Comparison of ENCODE assay signal across 19 mouse cellular contexts in the genomic region with DNA sequence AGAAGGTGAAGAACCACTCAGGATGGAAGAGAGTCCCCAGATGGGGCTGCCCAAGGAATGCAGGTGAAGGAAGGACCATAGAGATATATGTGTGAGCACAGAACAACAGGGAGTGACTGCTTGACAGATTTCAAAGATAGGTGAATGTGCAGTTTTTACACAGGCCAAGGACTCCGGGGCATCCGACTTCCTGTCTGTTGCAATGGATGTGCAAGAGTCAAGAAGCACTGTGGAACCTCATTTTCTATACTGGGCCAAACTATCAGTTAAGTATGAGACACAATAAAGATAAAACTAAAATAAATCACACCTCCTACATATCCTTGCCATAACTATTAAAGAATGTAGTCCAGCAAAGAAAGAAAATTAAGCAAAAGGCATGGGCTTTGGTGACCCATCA. TPM values are rescaled to one million over a fixed set of nuclear protein-coding genes. Genes with fewer than 3 reads are reported as not detected.
"Had no signal": no experiment of that assay in that cellular context is flagged by ENCODE, and none has a peak within 500 bp of the region (broad histone marks: within the 10 kb centered on the region; RNA-seq: fewer than 3 reads in every experiment).

No protein-coding gene starts in this region.

- H3K4me1 ChIP-seq: midbrain, embryonic 12.5 days; neural tube, embryonic 15.5 days had no signal

- DNase-seq: kidney, adult 2 months; kidney, postnatal 36 days; lung, adult 2 months; lung, postnatal 4 days; thymus, adult 18-20 months; thymus, postnatal 14 days had no signal

- ATAC-seq: midbrain, embryonic 16.5 days had no signal

- H3K4me3 ChIP-seq: layer of hippocampus, adult 2 months; limb, embryonic 10.5 days; midbrain, embryonic 12.5 days; neural tube, embryonic 15.5 days had no signal

- H3K27ac ChIP-seq: kidney, postnatal 0 days; layer of hippocampus, adult 2 months; limb, embryonic 10.5 days; liver, embryonic 14.5 days; midbrain, embryonic 12.5 days; neural tube, embryonic 15.5 days had no signal

RNA-seq across cellular contexts. Expression of a gene that starts 40.0 kb away (rescaled TPM):
- total RNA-seq: layer of hippocampus, adult 2 months; layer of hippocampus, postnatal 10 days; left cerebral cortex, adult 18-20 months; left cerebral cortex, postnatal 14 days; megakaryocyte-erythroid progenitor cell, adult 5-6 weeks had no signal
- polyA plus RNA-seq: kidney, adult 2 months; kidney, postnatal 0 days; limb, embryonic 10.5 days; limb, embryonic 14.5 days; liver, embryonic 14.5 days; lung, adult 2 months; midbrain, embryonic 12.5 days; midbrain, embryonic 16.5 days; neural tube, embryonic 11.5 days; neural tube, embryonic 15.5 days had no signal
